Mouse (Mus musculus) MEL (cell line): ENCODE data around the gene Nos1. TPM values are rescaled to one million over a fixed set of nuclear protein-coding genes. Genes with fewer than 3 reads are reported as not detected.

Experiments
- DNase-seq: peaks from one replicate; pipeline ENCODE4 v3.0.0; 2011; ENCODE audit warnings: low read depth, low spot score
- H3K27ac ChIP-seq: 2 replicates; pipeline ENCODE4 v1.5.1; 2012; ENCODE audit warnings: low read depth, mild to moderate bottlenecking, control low read depth, low read length, moderate library complexity; ENCODE audit not compliant: control insufficient read depth
- H3K27me3 ChIP-seq, 2 experiments: fragments of 150-350 bp in 1 of 2; sonication (generic) in 1 of 2; 2 replicates each; pipeline ENCODE4 v1.6.1; 2012; ENCODE audit warnings: low read length in 2 of 2, mild to moderate bottlenecking in 2 of 2, improper control_type of control experiment in 1 of 2, moderate library complexity in 1 of 2; ENCODE audit not compliant: insufficient read depth in 2 of 2, control insufficient read depth in 1 of 2
- H3K36me3 ChIP-seq, 2 experiments: 2 replicates each; pipeline ENCODE4 v1.6.1; 2012 to 2014; ENCODE audit warnings: low read length in 2 of 2, improper control_type of control experiment in 1 of 2, inconsistent platforms in 1 of 2, mild to moderate bottlenecking in 1 of 2; ENCODE audit not compliant: insufficient read depth in 2 of 2, control insufficient read depth in 1 of 2
- H3K4me1 ChIP-seq, 2 experiments: fragments of 150-350 bp in 1 of 2; sonication (generic) in 1 of 2; 2 replicates each; pipeline ENCODE4 v1.6.1; 2012; ENCODE audit warnings: low read length in 2 of 2, improper control_type of control experiment in 1 of 2, mild to moderate bottlenecking in 1 of 2; ENCODE audit not compliant: insufficient read depth in 2 of 2, control insufficient read depth in 1 of 2
- H3K4me3 ChIP-seq, 2 experiments: fragments of 150-350 bp in 1 of 2; sonication (generic) in 1 of 2; 2 replicates each; pipeline ENCODE4 v1.5.1; 2012; ENCODE audit warnings: low read depth in 2 of 2, low read length in 2 of 2, mild to moderate bottlenecking in 2 of 2, moderate library complexity in 2 of 2, control low read depth in 1 of 2, improper control_type of control experiment in 1 of 2; ENCODE audit not compliant: control insufficient read depth in 1 of 2, insufficient read depth in 1 of 2
- H3K79me2 ChIP-seq: 2 replicates; pipeline ENCODE4 v1.6.1; 2012; ENCODE audit warnings: mild to moderate bottlenecking, low read length, moderate library complexity; ENCODE audit not compliant: control insufficient read depth, poor library complexity, insufficient read depth
- H3K9ac ChIP-seq: 2 replicates; pipeline ENCODE4 v1.6.1; 2012; ENCODE audit warnings: low read depth, mild to moderate bottlenecking, control low read depth, low read length, moderate library complexity; ENCODE audit not compliant: control insufficient read depth, poor library complexity, severe bottlenecking
- H3K9me3 ChIP-seq: fragments of 150-350 bp; sonication (generic); replicated peaks from 2 replicates; pipeline ENCODE4 v1.6.1; 2012; ENCODE audit warnings: mild to moderate bottlenecking, low read length, improper control_type of control experiment, moderate library complexity; ENCODE audit not compliant: insufficient read depth
- BHLHE40 ChIP-seq: IDR thresholded peaks from 2 replicates; pipeline ENCODE4 v1.6.1; 2012; ENCODE audit warnings: low read depth, mild to moderate bottlenecking, inconsistent platforms, low read length, improper control_type of control experiment, borderline replicate concordance
- CTCF ChIP-seq, 3 experiments: IDR thresholded peaks in 2 of 3; conservative IDR thresholded peaks in 1 of 3; 2 replicates each; pipeline ENCODE4 v1.5.1; 2011 to 2012; ENCODE audit warnings: low read length in 3 of 3, low read depth in 2 of 3, mild to moderate bottlenecking in 2 of 3, improper control_type of control experiment in 1 of 3, inconsistent platforms in 1 of 3, mixed read lengths in 1 of 3, moderate library complexity in 1 of 3; ENCODE audit not compliant: control insufficient read depth in 1 of 3, insufficient read depth in 1 of 3, poor library complexity in 1 of 3, severe bottlenecking in 1 of 3
- ETS1 ChIP-seq: IDR thresholded peaks from 2 replicates; pipeline ENCODE4 v1.6.1; 2012; ENCODE audit warnings: low read depth, mild to moderate bottlenecking, inconsistent platforms, low read length, improper control_type of control experiment, moderate library complexity
- GABPA ChIP-seq: IDR thresholded peaks from 2 replicates; pipeline ENCODE4 v1.6.1; 2012; ENCODE audit warnings: low read depth, mild to moderate bottlenecking, inconsistent platforms, low read length, improper control_type of control experiment, moderate library complexity
- JUND ChIP-seq: IDR thresholded peaks from 2 replicates; pipeline ENCODE4 v1.6.1; 2011; ENCODE audit warnings: low read depth, mild to moderate bottlenecking, improper control_type of control experiment, low read length
- KAT2A ChIP-seq: conservative IDR thresholded peaks from 2 replicates; pipeline ENCODE4 v1.6.1; 2012; ENCODE audit warnings: low read depth, low read length, improper control_type of control experiment, inconsistent platforms
- MAX ChIP-seq: IDR thresholded peaks from 2 replicates; pipeline ENCODE4 v1.6.1; 2011; ENCODE audit warnings: low read length, improper control_type of control experiment
- MAZ ChIP-seq: IDR thresholded peaks from 2 replicates; pipeline ENCODE4 v1.6.1; 2012; ENCODE audit warnings: low read depth, mild to moderate bottlenecking, inconsistent platforms, low read length, improper control_type of control experiment
- MXI1 ChIP-seq: IDR thresholded peaks from 2 replicates; pipeline ENCODE4 v1.6.1; 2011; ENCODE audit warnings: mild to moderate bottlenecking, low read depth, low read length, improper control_type of control experiment
- MYB ChIP-seq: IDR thresholded peaks from 2 replicates; pipeline ENCODE4 v1.6.1; 2011; ENCODE audit warnings: mild to moderate bottlenecking, low read depth, low read length, improper control_type of control experiment
- NRF1 ChIP-seq: IDR thresholded peaks from 2 replicates; pipeline ENCODE4 v1.6.1; 2014; ENCODE audit warnings: low read depth, mild to moderate bottlenecking, inconsistent platforms, low read length, improper control_type of control experiment, moderate library complexity; ENCODE audit not compliant: poor library complexity, insufficient read depth, severe bottlenecking
- POLR2A ChIP-seq, 2 experiments: IDR thresholded peaks; 2 replicates each; pipeline ENCODE4 v1.6.1; 2011 to 2012; ENCODE audit warnings: low read length in 2 of 2, mild to moderate bottlenecking in 2 of 2, control low read depth in 1 of 2, improper control_type of control experiment in 1 of 2, low read depth in 1 of 2, moderate library complexity in 1 of 2; ENCODE audit not compliant: control insufficient read depth in 1 of 2, insufficient read depth in 1 of 2, poor library complexity in 1 of 2
- POLR2AphosphoS2 ChIP-seq: IDR thresholded peaks from 2 replicates; pipeline ENCODE4 v1.6.1; 2011; ENCODE audit warnings: low read length, improper control_type of control experiment
- POLR2AphosphoS5 ChIP-seq: IDR thresholded peaks from 2 replicates; pipeline ENCODE4 v1.6.1; 2012; ENCODE audit warnings: low read depth, borderline replicate concordance, mild to moderate bottlenecking, inconsistent platforms, low read length, moderate library complexity, mixed read lengths
- RAD21 ChIP-seq: IDR thresholded peaks from 2 replicates; pipeline ENCODE4 v1.6.1; 2011; ENCODE audit warnings: mild to moderate bottlenecking, low read depth, low read length, improper control_type of control experiment
- SIN3A ChIP-seq: IDR thresholded peaks from 2 replicates; pipeline ENCODE4 v1.6.1; 2012; ENCODE audit warnings: low read length, improper control_type of control experiment, inconsistent platforms
- SMC3 ChIP-seq: IDR thresholded peaks from 2 replicates; pipeline ENCODE4 v1.6.1; 2011; ENCODE audit warnings: low read depth, low read length, improper control_type of control experiment
- TCF12 ChIP-seq: IDR thresholded peaks from 2 replicates; pipeline ENCODE4 v1.6.1; 2014; ENCODE audit warnings: low read depth, mild to moderate bottlenecking, inconsistent platforms, low read length, improper control_type of control experiment, moderate library complexity
- UBTF ChIP-seq: IDR thresholded peaks from 2 replicates; pipeline ENCODE4 v1.6.1; 2012; ENCODE audit warnings: low read depth, mild to moderate bottlenecking, inconsistent platforms, low read length, improper control_type of control experiment, moderate library complexity, borderline replicate concordance; ENCODE audit not compliant: insufficient read depth
- ZKSCAN1 ChIP-seq: IDR thresholded peaks from 2 replicates; pipeline ENCODE4 v1.6.1; 2012; ENCODE audit warnings: low read depth, mild to moderate bottlenecking, inconsistent platforms, low read length, improper control_type of control experiment, moderate library complexity
- ZNF384 ChIP-seq: IDR thresholded peaks from 2 replicates; pipeline ENCODE4 v1.6.1; 2012; ENCODE audit warnings: low read depth, mild to moderate bottlenecking, inconsistent platforms, low read length, improper control_type of control experiment
- polyA plus RNA-seq, 2 experiments: library from polyadenylated mRNA; stranded (reverse) in 1 of 2; unstranded in 1 of 2; fragments of >175 nt in 1 of 2; fragments of >200 nt in 1 of 2; gene quantifications; 2 replicates each; pipeline versions ENCODE4 v1.2.1 to v1.2.4; 2012; ENCODE audit warnings: low replicate concordance in 2 of 2, low read depth in 1 of 2; ENCODE audit not compliant: insufficient read length in 2 of 2, insufficient read depth in 1 of 2, missing spikeins in 1 of 2
- total RNA-seq: library from RNA; depleted of rRNA; stranded (reverse); fragments of 300-350 nt; gene quantifications from 2 replicates; pipeline ENCODE4 v1.2.3, GENCODE M21; 2012

Gene Nos1
- total and polyA plus RNA-seq, 3 experiments: 0.35 to 1.5 TPM; not detected in 1

GRCm38 (mm10) chr5:117978159-117978697, 197.4 kb downstream of the Nos1 start:
- no peak overlapping the region for H3K4me3 ChIP-seq
- no peak overlapping the region for H3K9ac ChIP-seq
- H3K27me3 ChIP-seq: no peaks in the 10 kb centered on the region
- H3K27ac ChIP-seq: no peak overlapping the region
- no peaks in the 10 kb centered on the region for H3K9me3 ChIP-seq
- peaks cover 9% of the 10 kb centered on the region for H3K79me2 ChIP-seq
- H3K36me3 ChIP-seq: no peaks in the 10 kb centered on the region
- peaks cover 0 to 3% of the 10 kb centered on the region in 2 experiments; a peak in 2 of 4 replicates for H3K4me1 ChIP-seq
- DNase-seq: no peak
- no peak for TF ChIP-seq BHLHE40
- no peak for TF ChIP-seq MYB
- TF ChIP-seq, all 39 proteins: peak for 0

GRCm38 (mm10) chr5:117979082-117979481, 198.2 kb downstream of the Nos1 start:
- H3K9ac ChIP-seq: no peak overlapping the region
- no peaks in the 10 kb centered on the region for H3K9me3 ChIP-seq
- no peaks in the 10 kb centered on the region for H3K27me3 ChIP-seq
- H3K4me3 ChIP-seq: no peak overlapping the region
- no peak for TF ChIP-seq NRF1
- no peak for TF ChIP-seq UBTF
- no peak for TF ChIP-seq POLR2A (IDR thresholded peaks at IDR 0.05; ENCODE audit: control insufficient read depth in 1 of 2, insufficient read depth in 1 of 2, low read depth in 1 of 2, low read length in 2 of 2, poor library complexity in 1 of 2)
- TF ChIP-seq POLR2AphosphoS2: no peak
- no peak for TF ChIP-seq MAZ
- no peak for TF ChIP-seq SMC3
- no peak for TF ChIP-seq JUND
- no peak for TF ChIP-seq MAX
- no peak for TF ChIP-seq POLR2AphosphoS5
- no peak for TF ChIP-seq SIN3A
- no peak for TF ChIP-seq RAD21
- no peak overlapping the region for H3K27ac ChIP-seq
- no peak for DNase-seq
- no peaks in the 10 kb centered on the region for H3K36me3 ChIP-seq
- peaks cover 0 to 3% of the 10 kb centered on the region in 2 experiments; a peak in 2 of 4 replicates for H3K4me1 ChIP-seq
- H3K79me2 ChIP-seq: peaks cover 9% of the 10 kb centered on the region

DNA sequence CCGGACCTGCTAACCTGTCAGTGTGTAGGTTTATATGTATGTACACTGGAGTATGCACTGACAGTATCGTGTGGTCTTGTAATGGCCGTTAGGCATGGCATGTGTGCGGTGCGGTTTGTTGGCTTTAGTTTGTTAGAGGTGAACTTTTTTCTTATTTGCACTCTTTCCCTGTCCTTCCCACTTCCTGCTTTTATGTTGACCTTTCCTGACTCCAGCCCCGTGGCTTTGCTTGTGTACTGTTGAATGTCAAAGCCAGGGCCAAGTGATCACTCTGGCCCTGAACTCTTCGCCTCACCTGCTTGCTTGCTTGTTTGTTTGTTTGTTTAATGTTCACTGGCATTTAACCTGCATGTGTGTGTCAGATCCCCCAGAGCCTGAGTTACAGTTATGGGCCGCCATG, 200.1 kb downstream of the Nos1 start:
- no peak overlapping the region for H3K4me3 ChIP-seq
- peaks cover 0 to 3% of the 10 kb centered on the region in 2 experiments; a peak in 2 of 4 replicates for H3K4me1 ChIP-seq
- no peak for TF ChIP-seq ZKSCAN1
- TF ChIP-seq POLR2AphosphoS5: no peak
- TF ChIP-seq MYB: no peak
- TF ChIP-seq ETS1: no peak
- no peak for TF ChIP-seq CTCF (IDR thresholded peaks at IDR 0.05 in 2 of 3, conservative IDR thresholded peaks at IDR 0.05 in 1 of 3; ENCODE audit: control insufficient read depth in 1 of 3, insufficient read depth in 1 of 3, low read depth in 2 of 3, low read length in 3 of 3, poor library complexity in 1 of 3, severe bottlenecking in 1 of 3)
- TF ChIP-seq POLR2A (IDR thresholded peaks at IDR 0.05; ENCODE audit: control insufficient read depth in 1 of 2, insufficient read depth in 1 of 2, low read depth in 1 of 2, low read length in 2 of 2, poor library complexity in 1 of 2): no peak
- no peak for TF ChIP-seq GABPA
- TF ChIP-seq MXI1: no peak
- no peak for TF ChIP-seq TCF12
- no peak for TF ChIP-seq SMC3
- no peak for TF ChIP-seq UBTF
- TF ChIP-seq MAX: no peak
- TF ChIP-seq KAT2A: no peak
- no peak for TF ChIP-seq ZNF384
- TF ChIP-seq, all 39 proteins: peak for 0
- H3K36me3 ChIP-seq: no peaks in the 10 kb centered on the region
- no peak overlapping the region for H3K27ac ChIP-seq
- no peak for DNase-seq
- no peaks in the 10 kb centered on the region for H3K9me3 ChIP-seq
- no peaks in the 10 kb centered on the region for H3K27me3 ChIP-seq
- H3K9ac ChIP-seq: no peak overlapping the region
- peaks cover 9% of the 10 kb centered on the region for H3K79me2 ChIP-seq
